Mouse (Mus musculus) R1 (cell line): Measurements from ENCODE around the gene Eml4.

Source experiments
- DNase-seq: peaks from one replicate; pipeline ENCODE4 v3.0.0-alpha.2; 2018; ENCODE audit warnings: low read depth, low spot score

Eml4 gene

GRCm38 (mm10) chr17:83379791-83380190 is 29.1 kb downstream of the Eml4 start:
- DNase-seq = no peak

GRCm38 (mm10) chr17:83382752-83383151 is 32.0 kb downstream of the Eml4 start:
- DNase-seq = no peak

GRCm38 (mm10) chr17:83384981-83385380 is 34.2 kb downstream of the Eml4 start:
- DNase-seq = no peak

- DNase-seq = peak; percentile 81
Observed at GRCm38 (mm10) chr17:83387161-83387560, 36.4 kb downstream of the Eml4 start.

- DNase-seq = no peak
Observed at GRCm38 (mm10) chr17:83394013-83394412, 43.3 kb downstream of the Eml4 start.

- DNase-seq = peak; percentile 34
Observed at GRCm38 (mm10) chr17:83397571-83398100, 46.9 kb downstream of the Eml4 start.

- DNase-seq = no peak
Observed at GRCm38 (mm10) chr17:83398756-83399155, 48.0 kb downstream of the Eml4 start.

GRCm38 (mm10) chr17:83430607-83431006 is 79.9 kb downstream of the Eml4 start:
- no peak for DNase-seq

GRCm38 (mm10) chr17:83443406-83443805 is 92.7 kb downstream of the Eml4 start:
- DNase-seq = no peak

- no peak for DNase-seq
Observed at GRCm38 (mm10) chr17:83449583-83449982, 98.9 kb downstream of the Eml4 start.

- no peak for DNase-seq
Observed at GRCm38 (mm10) chr17:83451367-83451766, 100.6 kb downstream of the Eml4 start.

- no peak for DNase-seq
Observed at GRCm38 (mm10) chr17:83451796-83452195, 101.1 kb downstream of the Eml4 start.

GRCm38 (mm10) chr17:83452451-83452850 is 101.7 kb downstream of the Eml4 start:
- DNase-seq = no peak

- no peak for DNase-seq
Observed at GRCm38 (mm10) chr17:83453587-83453986, 102.9 kb downstream of the Eml4 start.

GRCm38 (mm10) chr17:83457271-83457670 is 106.5 kb downstream of the Eml4 start:
- no peak for DNase-seq

GRCm38 (mm10) chr17:83465969-83466368 is 115.2 kb downstream of the Eml4 start:
- no peak for DNase-seq

GRCm38 (mm10) chr17:83466697-83467251 is 116.0 kb downstream of the Eml4 start:
- no peak for DNase-seq

- peak; percentile 67 for DNase-seq
Observed at GRCm38 (mm10) chr17:83469586-83469985, 118.9 kb downstream of the Eml4 start.

- peak; percentile 92 for DNase-seq
Observed at GRCm38 (mm10) chr17:83477089-83477488, 126.4 kb downstream of the Eml4 start.

GRCm38 (mm10) chr17:83481551-83481950 is 130.8 kb downstream of the Eml4 start:
- no peak for DNase-seq

GRCm38 (mm10) chr17:83482817-83483536 is 132.2 kb downstream of the Eml4 start:
- DNase-seq = no peak

GRCm38 (mm10) chr17:83483784-83484183 is 133.1 kb downstream of the Eml4 start:
- DNase-seq = no peak

- no peak for DNase-seq
Observed at GRCm38 (mm10) chr17:83487762-83488161, 137.0 kb downstream of the Eml4 start.
